Mouse (Mus musculus) hindbrain, embryonic 11.5 days (tissue): ENCODE data around the gene Glra3. TPM values are rescaled to one million over a fixed set of nuclear protein-coding genes. Genes with fewer than 3 reads are reported as not detected.

ENCODE experiments used
- ATAC-seq: fragments of 200-750 bp; cut with Nextera tagmentation; 2 replicates; pipeline ENCODE4 v1.8.0; 2017; ENCODE audit warnings: mild to moderate bottlenecking, moderate TSS enrichment, moderate library complexity; ENCODE audit not compliant: low FRiP score
- DNase-seq: peaks from one replicate; pipeline ENCODE4 v3.0.0-alpha.2; 2015; ENCODE audit warnings: low spot score
- H3K27ac ChIP-seq: fragments of 300-500 bp; sonication (generic); 2 replicates; pipeline ENCODE4 v1.5.1; 2014; ENCODE audit warnings: mild to moderate bottlenecking, low read depth, low read length
- H3K27me3 ChIP-seq: fragments of 300-500 bp; sonication (generic); 2 replicates; pipeline ENCODE4 v1.6.1; 2014; ENCODE audit warnings: mild to moderate bottlenecking, low read length, moderate library complexity, mixed read lengths; ENCODE audit not compliant: control insufficient read depth, insufficient read depth
- H3K36me3 ChIP-seq: fragments of 300-500 bp; sonication (generic); 2 replicates; pipeline ENCODE4 v1.6.1; 2014; ENCODE audit warnings: mild to moderate bottlenecking, low read length, moderate library complexity, mixed read lengths; ENCODE audit not compliant: control insufficient read depth, insufficient read depth
- H3K4me1 ChIP-seq: fragments of 300-500 bp; sonication (generic); replicated peaks from 2 replicates; pipeline ENCODE4 v1.6.1; 2014; ENCODE audit warnings: low read length, mixed read lengths; ENCODE audit not compliant: control insufficient read depth, insufficient read depth
- H3K4me2 ChIP-seq: fragments of 300-500 bp; sonication (generic); replicated peaks from 2 replicates; pipeline ENCODE4 v1.6.1; 2014; ENCODE audit warnings: mild to moderate bottlenecking, low read depth, low read length
- H3K4me3 ChIP-seq: fragments of 300-500 bp; sonication (generic); 2 replicates; pipeline ENCODE4 v1.5.1; 2014; ENCODE audit warnings: low read depth, low read length
- H3K9ac ChIP-seq: fragments of 300-500 bp; sonication (generic); 2 replicates; pipeline ENCODE4 v1.6.1; 2014; ENCODE audit warnings: low read depth, low read length
- H3K9me3 ChIP-seq: fragments of 300-500 bp; sonication (generic); 2 replicates; pipeline ENCODE4 v1.6.1; 2016; ENCODE audit warnings: low read length; ENCODE audit not compliant: control insufficient read depth
- WGBS: fragments of 180-500 bp; shearing (Covaris S2); extraction: QIAGEN DNeasy Blood & Tissue Kit; methylation state at CpG from one replicate; pipeline ENCODE4 v1.1.7; 2014; 5-methylcytosine and 5-hydroxymethylcytosine counted together
- polyA plus RNA-seq: library from polyadenylated mRNA; unstranded; fragments of >200 nt; fragmentation: Nextera tagmentation; extraction: Ambion mirVana; gene quantifications from 2 replicates; pipeline ENCODE4 v1.2.1, GENCODE M21; 2014

Glra3 gene
- 0.09 TPM in 1 of 2 replicates, not detected in the other for polyA plus RNA-seq

- Histone ChIP-seq H3K27me3 (no peaks in the 10 kb centered on the region), H3K27ac (no peak within 1 kb of the TSS), H3K9me3 (no peaks in the 10 kb centered on the region), H3K9ac (no peak within 1 kb of the TSS), H3K36me3 (no peaks in the 10 kb centered on the region), H3K4me3 (peak within 1 kb of the TSS; percentile 19), H3K4me2 (peak within 1 kb of the TSS; percentile 63), H3K4me1 (0 out of 2 replicates have a peak, but pooled peaks cover 2% of the 10 kb centered on the region)
- DNase-seq, result peak; percentile 60
- 13% methylated on average over 11 of the region's 11 CpGs for WGBS
- peak; percentile 97 for ATAC-seq
Observed at GRCm38 (mm10) chr8:55939870-55940525, at the start of gene Glra3. Glra3 (plus strand) TSS chr8:55940460.

DNA sequence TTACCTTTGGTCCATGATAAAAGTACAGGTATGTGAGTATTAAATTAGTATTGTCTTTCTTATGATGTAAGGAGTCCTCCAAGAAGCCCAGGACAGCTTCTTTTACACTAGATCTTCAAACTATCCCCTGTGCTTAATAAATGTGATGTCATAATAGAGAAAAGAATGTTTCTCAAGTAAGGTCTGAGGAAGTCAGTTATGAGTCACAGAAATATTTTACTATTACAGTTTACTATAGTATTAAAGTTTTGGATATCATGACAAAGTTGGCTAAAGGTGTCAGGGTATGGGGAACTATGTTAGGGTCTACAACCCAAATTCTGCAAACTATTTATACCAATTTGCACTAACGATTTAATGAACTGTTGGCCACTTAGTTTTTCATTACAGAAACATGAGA is 33.4 kb upstream of the Glra3 start, which contains the start of gene Adam29:
Gene Adam29 (minus strand): TSS at position 101 of the 400 bp plus-strand sequence.
- no peaks in the 10 kb centered on the region for H3K36me3 ChIP-seq
- no peak within 1 kb of the TSS for H3K4me3 ChIP-seq
- ATAC-seq (no peak), DNase-seq (no peak)
- WGBS, result 79% methylated on average over 1 of the region's 1 CpGs
- no peaks in the 10 kb centered on the region for H3K4me1 ChIP-seq
- H3K9me3 ChIP-seq, result no peaks in the 10 kb centered on the region
- H3K4me2 ChIP-seq, result no peak within 1 kb of the TSS
- H3K9ac ChIP-seq, result no peak within 1 kb of the TSS
- no peaks in the 10 kb centered on the region for H3K27me3 ChIP-seq
- H3K27ac ChIP-seq, result no peak within 1 kb of the TSS

DNA sequence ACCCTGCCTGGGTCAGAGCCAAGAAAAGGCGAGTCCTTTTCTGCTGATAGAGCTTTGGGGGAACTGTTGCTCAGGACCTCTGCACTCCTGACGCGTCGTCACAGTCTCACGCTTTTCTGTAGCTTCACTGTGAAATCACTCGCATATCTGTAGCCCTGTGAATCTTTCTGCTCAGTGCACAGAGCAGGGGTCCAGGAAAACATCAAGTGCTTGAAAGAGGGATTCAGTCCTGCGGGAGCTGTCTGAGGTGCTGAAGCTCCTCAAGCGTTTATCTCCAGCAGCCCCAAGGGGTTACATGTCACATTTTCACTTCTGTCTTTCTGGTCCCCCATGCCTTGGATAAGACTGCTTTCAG is 243 bp downstream of the Glra3 start:
- H3K4me3 ChIP-seq, result peak overlapping the region; percentile 19
- H3K4me1 ChIP-seq, result 0 out of 2 replicates have a peak, but pooled peaks cover 2% of the 10 kb centered on the region
- no peaks in the 10 kb centered on the region for H3K9me3 ChIP-seq
- peak overlapping the region; percentile 63 for H3K4me2 ChIP-seq
- no peak overlapping the region for H3K9ac ChIP-seq
- H3K27me3 ChIP-seq, result no peaks in the 10 kb centered on the region
- WGBS, result 1% methylated on average over 8 of the region's 8 CpGs
- no peak overlapping the region for H3K27ac ChIP-seq
- H3K36me3 ChIP-seq, result no peaks in the 10 kb centered on the region
- DNase-seq, result peak; percentile 74
- peak; percentile 82 for ATAC-seq

- no peaks in the 10 kb centered on the region for H3K27me3 ChIP-seq
- no peak overlapping the region for H3K9ac ChIP-seq
- 90% methylated on average over 3 of the region's 3 CpGs for WGBS
- H3K4me1 ChIP-seq, result no peaks in the 10 kb centered on the region
- DNase-seq, result no peak
- no peak overlapping the region for H3K4me2 ChIP-seq
- no peak overlapping the region for H3K27ac ChIP-seq
- ATAC-seq, result no peak
- H3K4me3 ChIP-seq, result no peak overlapping the region
- H3K9me3 ChIP-seq, result no peaks in the 10 kb centered on the region
- H3K36me3 ChIP-seq, result no peaks in the 10 kb centered on the region
Observed at GRCm38 (mm10) chr8:55964759-55965320, 24.6 kb downstream of the Glra3 start.

- Histone ChIP-seq H3K27me3 (no peaks in the 10 kb centered on the region), H3K4me2 (no peak overlapping the region), H3K9ac (no peak overlapping the region), H3K9me3 (no peaks in the 10 kb centered on the region), H3K4me3 (no peak overlapping the region), H3K4me1 (no peaks in the 10 kb centered on the region), H3K27ac (no peak overlapping the region), H3K36me3 (no peaks in the 10 kb centered on the region)
- no peak for ATAC-seq
- DNase-seq, result no peak
- 72% methylated on average over 3 of the region's 3 CpGs for WGBS
Observed at GRCm38 (mm10) chr8:55997859-55998258, 57.6 kb downstream of the Glra3 start.

- ATAC-seq, result no peak
- Histone ChIP-seq H3K27ac (no peak overlapping the region), H3K4me3 (no peak overlapping the region), H3K4me1 (no peaks in the 10 kb centered on the region), H3K36me3 (no peaks in the 10 kb centered on the region), H3K27me3 (no peaks in the 10 kb centered on the region), H3K9me3 (no peaks in the 10 kb centered on the region), H3K4me2 (no peak overlapping the region), H3K9ac (no peak overlapping the region)
- WGBS, result 81% methylated on average over 2 of the region's 2 CpGs
- DNase-seq, result no peak
Observed at GRCm38 (mm10) chr8:56054324-56054723, 114.1 kb downstream of the Glra3 start.

- Histone ChIP-seq H3K9ac (no peak overlapping the region), H3K4me3 (no peak overlapping the region), H3K9me3 (no peaks in the 10 kb centered on the region), H3K27me3 (no peaks in the 10 kb centered on the region), H3K4me2 (no peak overlapping the region), H3K4me1 (no peaks in the 10 kb centered on the region), H3K27ac (no peak overlapping the region), H3K36me3 (no peaks in the 10 kb centered on the region)
- ATAC-seq, result peak; percentile 71; the same call in 1 of the 2 replicates
- peak; percentile 60 for DNase-seq
- WGBS, result 18% methylated on average over 3 of the region's 3 CpGs
Observed at GRCm38 (mm10) chr8:56063081-56063480, 122.8 kb downstream of the Glra3 start.

GRCm38 (mm10) chr8:56070486-56071254 is 130.4 kb downstream of the Glra3 start:
- WGBS, result 64% methylated on average over 2 of the region's 2 CpGs
- Histone ChIP-seq H3K27ac (no peak overlapping the region), H3K4me2 (no peak overlapping the region), H3K27me3 (no peaks in the 10 kb centered on the region), H3K4me1 (no peaks in the 10 kb centered on the region), H3K9ac (no peak overlapping the region), H3K9me3 (no peaks in the 10 kb centered on the region), H3K4me3 (no peak overlapping the region), H3K36me3 (no peaks in the 10 kb centered on the region)
- DNase-seq (no peak), ATAC-seq (no peak)
